16 mouse cellular contexts compared by ENCODE assay signal in the genomic region with DNA sequence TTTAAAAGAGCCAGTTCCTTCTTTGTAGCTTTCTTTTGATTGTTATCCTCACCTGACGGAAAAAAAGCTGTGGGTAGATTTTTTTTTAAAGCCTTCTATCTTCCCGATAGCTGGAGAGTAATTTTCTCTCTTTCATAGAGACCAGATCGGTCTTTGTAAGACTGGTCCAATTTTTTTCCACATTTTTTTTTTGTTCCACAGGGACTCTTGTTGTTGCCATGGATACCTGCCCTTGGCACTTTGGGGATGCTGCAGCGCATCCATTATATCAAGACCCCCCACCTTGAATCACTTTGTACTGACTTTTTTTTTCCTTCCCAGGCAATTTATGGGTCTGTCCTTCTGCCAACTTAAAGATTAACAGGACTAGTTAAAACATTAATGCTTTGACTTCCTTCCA.
"Had no signal": no experiment of that assay in that cellular context is flagged by ENCODE, and none has a peak within 500 bp of the region (broad histone marks: within the 10 kb centered on the region; RNA-seq: fewer than 3 reads in every experiment).

No protein-coding gene starts in this region.

- H3K27ac ChIP-seq: left cerebral cortex, adult 2 months; limb, embryonic 12.5 days; liver, embryonic 13.5 days; lung, embryonic 15.5 days; macrophage; neural tube, embryonic 12.5 days; stomach, embryonic 15.5 days had no signal

- ATAC-seq: intestine, postnatal 0 days; liver, postnatal 0 days had no signal

- H3K9me3 ChIP-seq: limb, embryonic 12.5 days; liver, embryonic 13.5 days; lung, embryonic 15.5 days; neural tube, embryonic 12.5 days; stomach, embryonic 15.5 days had no signal

- H3K4me1 ChIP-seq: limb, embryonic 12.5 days; liver, embryonic 13.5 days; lung, embryonic 15.5 days; megakaryocyte, embryonic 14.5 days; neural tube, embryonic 12.5 days; stomach, embryonic 15.5 days had no signal

- H3K9ac ChIP-seq: limb, embryonic 12.5 days; liver, embryonic 13.5 days; liver, postnatal 0 days; lung, embryonic 15.5 days; neural tube, embryonic 12.5 days; stomach, embryonic 15.5 days had no signal

- H3K4me3 ChIP-seq: left cerebral cortex, adult 2 months; limb, embryonic 12.5 days; liver, embryonic 13.5 days; lung, embryonic 15.5 days; megakaryocyte, embryonic 14.5 days; neural tube, embryonic 12.5 days; stomach, embryonic 15.5 days had no signal

- DNase-seq: kidney, adult 8-10 months; kidney, postnatal 25 days; liver; liver, embryonic 13.5 days; liver, postnatal 0 days; lung, postnatal 14 days; right cerebral cortex, postnatal 14 days; thymus, postnatal 4 days had no signal

- H3K4me2 ChIP-seq: limb, embryonic 12.5 days; liver, embryonic 13.5 days; lung, embryonic 15.5 days; neural tube, embryonic 12.5 days; stomach, embryonic 15.5 days had no signal

- H3K36me3 ChIP-seq: limb, embryonic 12.5 days; liver, embryonic 13.5 days; lung, embryonic 15.5 days; neural tube, embryonic 12.5 days; stomach, embryonic 15.5 days had no signal

- H3K27me3 ChIP-seq: limb, embryonic 12.5 days; liver, embryonic 13.5 days; lung, embryonic 15.5 days; megakaryocyte, embryonic 14.5 days; neural tube, embryonic 12.5 days; stomach, embryonic 15.5 days had no signal
